Mouse (Mus musculus) heart, adult 2 months (tissue): ENCODE data around the gene Tmem210.

Experiments used
- CTCF ChIP-seq: fragments of 200-600 bp; IDR thresholded peaks from 2 replicates; pipeline ENCODE4 v1.8.1; 2022; ENCODE audit warnings: antibody characterized with exemption, mild to moderate bottlenecking, moderate library complexity
- EP300 ChIP-seq: fragments of 200-500 bp; IDR thresholded peaks from 2 replicates; pipeline ENCODE4 v1.6.1; 2011; ENCODE audit warnings: low read depth, low read length, control low read depth; ENCODE audit not compliant: insufficient read depth
- POLR2A ChIP-seq: fragments of 200-500 bp; IDR thresholded peaks from 2 replicates; pipeline ENCODE4 v1.6.1; 2011; ENCODE audit warnings: mild to moderate bottlenecking, low read depth, low read length, control low read depth; ENCODE audit not compliant: insufficient read depth

DNA sequence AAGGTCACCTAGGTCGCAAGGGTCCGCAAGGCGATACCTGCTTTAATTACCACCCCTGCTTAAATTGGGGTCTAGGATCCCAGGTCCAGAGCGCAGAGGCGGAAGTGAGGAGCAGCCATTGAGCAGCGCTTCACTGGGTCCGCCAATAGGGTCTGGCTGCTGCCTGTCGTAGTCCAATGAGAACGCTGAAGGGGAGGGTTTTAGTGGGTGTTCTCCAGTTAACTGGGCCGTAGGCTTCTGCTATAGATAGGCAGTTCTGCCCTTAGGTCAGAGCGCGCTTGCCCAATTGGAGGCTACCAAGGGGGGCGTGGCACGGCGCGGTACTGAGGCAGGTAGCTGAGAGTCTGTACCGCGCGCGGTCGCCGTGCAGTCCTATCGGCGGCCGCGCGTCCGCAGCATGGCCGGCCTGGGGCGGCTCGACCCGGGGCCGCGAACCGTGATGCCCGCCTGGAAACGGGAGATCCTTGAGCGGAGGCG lies 25.6 kb upstream of the Tmem210 start, which contains the start of gene Tprn:
- peak; percentile 19 for TF ChIP-seq CTCF
- TF ChIP-seq EP300, result no peak
- peak; percentile 57 for TF ChIP-seq POLR2A
